Mouse (Mus musculus): Measurements from ENCODE around the gene Cmtm4. TPM values are rescaled to one million over a fixed set of nuclear protein-coding genes. Genes with fewer than 3 reads are reported as not detected.

The Cmtm4 gene
- total RNA-seq, 1 experiment from 2014 or later = 40.9 TPM

DNA sequence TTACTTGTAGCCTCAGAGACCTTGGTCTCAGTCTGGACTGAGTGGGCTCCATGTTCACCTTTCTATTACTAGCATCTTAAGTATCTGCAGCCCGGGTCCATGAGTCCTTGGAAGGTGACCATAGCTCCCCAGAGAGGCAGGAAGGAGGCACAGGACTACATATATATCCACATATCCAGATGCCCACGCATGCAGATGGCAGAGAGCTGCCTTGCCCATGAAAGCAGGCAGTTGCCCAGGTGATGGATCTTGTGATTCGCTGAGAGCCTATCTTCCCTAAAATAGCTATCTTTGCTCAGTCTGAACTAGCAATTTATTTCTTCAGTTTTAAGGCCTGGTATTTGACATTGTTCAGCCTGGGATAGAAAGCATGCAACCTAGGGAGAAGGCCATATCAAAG, 15.9 kb upstream of the Cmtm4 start:
- DNase-seq = no peak

DNA sequence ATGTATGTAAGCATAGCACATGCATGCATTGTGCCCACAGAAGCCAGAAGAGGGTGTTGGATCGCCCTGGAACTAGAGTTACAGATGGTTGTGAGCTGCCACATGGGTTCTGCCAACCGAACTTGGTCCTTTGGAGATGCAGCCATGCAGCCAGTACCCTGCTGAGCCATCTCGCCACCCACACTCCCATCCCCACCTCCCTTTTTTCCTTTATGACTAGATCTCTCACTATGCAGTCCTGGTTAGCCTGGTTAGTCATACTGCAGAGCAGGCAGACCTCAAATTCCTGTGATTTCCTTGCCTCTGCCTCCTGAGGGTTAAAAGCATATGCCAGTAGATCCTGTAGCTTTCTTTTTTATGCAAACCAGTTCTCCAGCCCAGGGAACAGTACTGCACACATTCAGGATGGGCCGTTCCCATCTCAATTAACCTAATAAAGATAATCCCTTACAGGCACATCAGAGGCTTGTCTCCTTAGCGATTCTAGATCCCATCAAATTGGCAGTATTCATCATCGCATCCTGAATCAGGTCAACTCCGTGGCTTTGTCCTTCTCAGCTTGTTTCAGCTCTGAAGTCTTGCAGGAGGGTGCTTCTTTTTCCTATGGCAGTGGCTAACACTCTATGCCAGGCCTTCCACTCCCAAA, 15.1 kb upstream of the Cmtm4 start:
- DNase-seq = no peak

- DNase-seq = no peak
Measured at GRCm38 (mm10) chr8:104408328-104409110, 12.9 kb upstream of the Cmtm4 start.

DNA sequence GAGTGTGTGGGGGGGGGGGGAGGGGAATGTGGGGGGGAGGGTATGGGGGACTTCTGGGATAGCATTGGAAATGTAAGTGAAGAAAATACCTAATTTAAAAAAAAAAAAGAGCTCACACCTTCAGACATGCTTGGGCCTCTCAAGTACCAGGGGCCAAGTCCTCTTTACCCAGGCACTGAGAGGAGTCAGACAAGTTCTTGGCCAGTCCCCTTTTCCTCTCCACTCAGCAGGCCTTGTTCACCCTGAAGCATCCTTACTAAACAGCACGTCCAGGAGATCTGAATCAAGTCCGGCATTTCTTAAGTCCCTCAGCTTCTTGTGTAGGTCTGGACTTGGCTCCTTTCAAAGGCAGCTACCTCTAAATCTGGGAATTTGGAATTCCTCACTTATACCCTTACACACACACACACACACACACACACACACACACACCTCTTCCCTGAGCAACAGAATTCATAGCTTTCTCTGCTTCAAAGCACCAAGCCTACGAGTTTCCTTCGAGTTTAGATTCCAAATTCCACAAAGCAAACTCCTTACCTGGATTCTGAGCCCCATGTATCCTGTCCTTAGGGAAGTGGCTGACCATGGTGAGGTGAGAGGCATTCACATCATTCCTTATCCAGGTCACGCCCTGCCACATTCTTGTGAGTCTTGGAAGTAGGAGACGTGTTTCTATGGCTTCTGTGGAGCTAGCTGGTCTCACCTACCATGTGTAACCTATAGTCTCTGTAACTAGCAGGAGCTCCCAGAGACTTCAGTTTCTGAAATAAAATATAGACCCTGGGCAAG, 10.9 kb upstream of the Cmtm4 start:
- no peak for DNase-seq

- DNase-seq = no peak
Measured at GRCm38 (mm10) chr8:104405430-104406187, 10.0 kb upstream of the Cmtm4 start.

GRCm38 (mm10) chr8:104403596-104403995, 8.0 kb upstream of the Cmtm4 start:
- DNase-seq = peak; percentile 52

GRCm38 (mm10) chr8:104394801-104395702, 555 bp downstream of the Cmtm4 start:
- DNase-seq = peak; percentile 63

DNA sequence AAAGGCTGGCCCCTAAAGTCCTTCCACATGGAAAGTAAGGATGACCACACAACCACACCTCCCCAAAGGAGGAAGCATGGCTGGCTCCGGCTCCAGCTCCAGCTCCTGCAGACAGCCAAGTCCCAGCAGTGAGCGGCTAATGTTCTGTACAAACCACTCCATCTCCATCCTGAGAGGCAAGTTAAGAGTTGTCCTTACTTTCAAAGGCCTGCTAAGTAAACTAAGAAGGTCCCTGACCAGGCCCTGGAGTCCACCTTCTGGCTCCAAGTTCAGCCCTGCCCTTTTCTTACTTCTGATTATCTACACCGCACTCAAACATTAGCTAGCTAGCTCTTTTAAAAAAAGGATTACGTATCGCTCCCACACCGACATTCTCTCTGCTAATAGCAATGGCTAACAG, 1.8 kb downstream of the Cmtm4 start:
- no peak for DNase-seq

- DNase-seq = no peak
Measured at GRCm38 (mm10) chr8:104393139-104393538, 2.5 kb downstream of the Cmtm4 start.

DNA sequence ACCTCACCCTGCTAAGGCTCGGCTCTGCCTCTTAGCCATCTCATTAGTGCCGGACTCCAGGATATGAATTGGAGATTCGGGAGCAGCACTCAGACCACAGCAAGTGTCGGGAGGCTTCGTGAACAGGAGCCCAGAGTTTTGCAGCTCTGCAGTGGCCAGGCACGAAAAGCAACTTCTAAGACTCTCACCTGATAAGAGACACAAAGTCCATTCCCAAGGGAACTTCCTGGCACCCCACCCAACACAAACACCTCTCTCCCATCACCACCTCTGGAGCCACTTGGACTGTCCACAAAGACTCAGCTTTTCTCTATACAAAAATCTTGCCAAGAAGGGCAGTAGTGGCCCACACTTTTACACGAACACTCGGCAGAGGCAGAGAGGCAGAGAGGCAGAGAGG, 5.4 kb downstream of the Cmtm4 start:
- DNase-seq = no peak

GRCm38 (mm10) chr8:104387980-104388379, 7.6 kb downstream of the Cmtm4 start:
- peak; percentile 75 for DNase-seq

DNA sequence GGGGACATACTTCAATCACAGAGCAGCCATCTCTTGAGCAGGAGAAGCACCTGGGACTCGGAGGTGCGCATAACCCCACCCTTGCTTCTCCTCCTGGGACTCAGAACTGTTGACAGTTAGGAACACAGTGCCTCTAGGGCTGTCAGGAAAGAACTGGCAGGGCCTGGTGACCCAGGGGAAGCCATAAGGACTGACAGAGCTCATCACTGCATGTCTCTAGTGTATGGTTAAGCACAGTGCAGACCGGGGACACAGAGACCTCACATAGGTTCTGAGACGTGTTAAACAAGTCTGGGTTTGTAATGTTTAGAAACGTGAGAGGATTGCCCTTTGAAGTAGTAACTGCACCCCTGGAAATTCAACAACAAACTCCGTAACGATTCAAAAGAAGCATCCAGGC, 8.1 kb downstream of the Cmtm4 start:
- no peak for DNase-seq

- DNase-seq = no peak
Measured at GRCm38 (mm10) chr8:104386693-104387092, 8.9 kb downstream of the Cmtm4 start.

DNA sequence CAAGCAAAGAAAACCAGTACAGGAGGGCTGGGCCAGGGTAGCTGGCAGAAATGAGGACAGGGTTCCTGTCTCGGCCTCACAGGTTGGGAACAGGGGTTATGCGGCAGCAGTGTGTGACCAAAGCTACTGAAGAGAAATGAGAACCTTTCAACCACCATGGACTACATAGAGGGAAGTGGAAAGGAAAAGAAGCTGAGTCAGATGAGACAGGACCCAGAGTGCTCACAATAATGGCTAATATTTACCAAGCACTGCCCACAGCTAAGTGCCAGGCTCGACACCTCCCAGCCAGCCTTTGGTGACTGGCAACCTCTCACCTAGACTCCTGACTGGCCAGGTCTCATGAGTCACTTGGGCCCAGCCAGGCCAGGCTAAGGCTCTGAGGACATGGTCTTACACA, 11.6 kb downstream of the Cmtm4 start:
- peak; percentile 55 for DNase-seq

GRCm38 (mm10) chr8:104383296-104383695, 12.3 kb downstream of the Cmtm4 start:
- DNase-seq = peak; percentile 22

DNA sequence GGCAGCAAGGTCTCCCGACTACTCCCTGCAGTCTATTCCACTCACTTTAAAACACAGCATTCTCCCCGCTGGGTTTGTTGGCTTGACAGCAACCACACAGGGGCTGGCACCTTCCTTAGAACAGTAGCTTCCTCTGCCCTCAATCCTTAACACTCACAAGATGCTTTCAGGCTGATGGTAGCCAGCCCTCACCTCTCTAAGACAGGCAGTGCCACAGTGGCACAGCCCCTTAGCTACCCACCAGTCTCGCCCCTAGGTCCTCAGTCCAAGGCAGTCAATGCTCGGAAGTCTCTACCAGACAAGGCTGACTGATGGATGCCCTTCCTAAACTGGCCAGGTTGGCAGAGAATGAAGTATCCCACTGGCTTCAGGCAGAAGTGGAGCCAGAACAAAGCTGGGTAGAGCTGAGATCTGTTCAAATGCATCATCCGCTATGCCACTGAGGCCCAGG, 14.6 kb downstream of the Cmtm4 start:
- DNase-seq = no peak

DNA sequence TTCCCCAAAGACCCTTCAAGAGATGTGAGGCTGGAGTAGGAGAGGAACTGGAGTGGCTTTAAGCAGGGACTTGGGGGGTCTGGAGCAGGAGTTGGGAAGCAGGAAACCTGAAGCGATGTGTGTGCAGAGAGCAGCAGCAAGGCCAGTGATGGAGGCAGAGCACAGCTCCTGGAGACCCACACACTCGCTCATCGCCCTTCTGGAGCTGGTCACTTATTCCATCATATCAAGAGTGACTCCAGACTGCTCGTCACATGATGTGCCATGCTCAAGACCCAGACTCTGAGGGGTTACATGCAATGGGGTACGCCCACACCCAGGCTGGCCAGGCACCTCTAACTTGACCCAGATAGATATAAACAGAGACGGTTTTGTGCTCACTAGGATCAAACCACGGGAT, 15.3 kb downstream of the Cmtm4 start:
- DNase-seq = no peak

- no peak for DNase-seq
Measured at GRCm38 (mm10) chr8:104379301-104379836, 16.2 kb downstream of the Cmtm4 start.

GRCm38 (mm10) chr8:104376669-104377068, 18.9 kb downstream of the Cmtm4 start:
- no peak for DNase-seq

DNA sequence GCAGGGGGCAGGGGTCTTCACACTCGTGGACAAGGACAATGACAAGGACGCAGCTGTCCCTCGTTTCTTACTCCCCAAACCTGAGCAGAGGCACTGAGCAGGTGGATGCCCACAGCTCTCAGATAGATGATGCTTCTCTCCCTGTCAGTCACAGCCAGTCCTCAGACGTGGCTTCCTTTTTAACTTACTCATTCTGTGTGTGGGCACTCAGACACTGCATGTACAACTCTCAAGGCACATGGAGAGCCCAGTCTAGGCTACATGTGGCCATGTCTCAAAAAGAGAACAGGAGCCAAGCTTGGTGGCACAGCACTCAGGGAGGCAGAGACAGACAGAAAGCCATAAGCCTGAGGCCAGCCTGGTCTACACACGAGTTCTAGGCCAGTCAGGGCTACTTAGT, 19.6 kb downstream of the Cmtm4 start:
- no peak for DNase-seq

Measured in adrenal gland, postnatal 14 days (tissue).